Mouse (Mus musculus) C2C12 (cell line): ENCODE results near the gene Acap1.

ENCODE experiments used
- CTCF ChIP-seq: IDR thresholded peaks from one replicate; pipeline ENCODE4 v1.5.1; 2011; ENCODE audit not compliant: control insufficient read depth, insufficient read depth, insufficient read length
- MYOD1 ChIP-seq: IDR thresholded peaks from one replicate; pipeline ENCODE4 v1.6.1; 2011; ENCODE audit warnings: low read depth; ENCODE audit not compliant: control insufficient read depth, insufficient read length

GRCm38 (mm10) chr11:69930967-69931537 lies 35.7 kb upstream of the Acap1 start:
- TF ChIP-seq CTCF (no peak), MYOD1 (no peak)
